Mouse (Mus musculus) forebrain, embryonic 11.5 days (tissue): Measurements from ENCODE around the gene Adamts4. TPM values are rescaled to one million over a fixed set of nuclear protein-coding genes. Genes with fewer than 3 reads are reported as not detected.
"Not testable (repeated sequence)": the region's sequence is repeated elsewhere in the genome, so short reads cannot be mapped to it uniquely, and the experiment has no call there.

Experiments used
- ATAC-seq: fragments of 200-750 bp; cut with Nextera tagmentation; replicated peaks from 2 replicates; pipeline ENCODE4 v1.8.0; 2017; ENCODE audit warnings: moderate TSS enrichment; ENCODE audit not compliant: low FRiP score
- DNase-seq: peaks from one replicate; pipeline ENCODE4 v3.0.0-alpha.2; 2017; ENCODE audit warnings: low spot score
- H3K27ac ChIP-seq: fragments of 300-500 bp; sonication (generic); 2 replicates; pipeline ENCODE4 v1.5.1; 2014; ENCODE audit warnings: low read depth, low read length
- H3K27me3 ChIP-seq: fragments of 300-500 bp; sonication (generic); 2 replicates; pipeline ENCODE4 v1.6.1; 2014; ENCODE audit warnings: mild to moderate bottlenecking, low read length, mixed read lengths; ENCODE audit not compliant: control insufficient read depth, insufficient read depth
- H3K36me3 ChIP-seq: fragments of 300-500 bp; sonication (generic); 2 replicates; pipeline ENCODE4 v1.6.1; 2014; ENCODE audit warnings: mild to moderate bottlenecking, low read length, moderate library complexity, mixed read lengths; ENCODE audit not compliant: control insufficient read depth, insufficient read depth
- H3K4me1 ChIP-seq: fragments of 300-500 bp; sonication (generic); replicated peaks from 2 replicates; pipeline ENCODE4 v1.6.1; 2014; ENCODE audit warnings: low read length, mixed read lengths; ENCODE audit not compliant: control insufficient read depth, insufficient read depth
- H3K4me2 ChIP-seq: fragments of 300-500 bp; sonication (generic); 2 replicates; pipeline ENCODE4 v1.6.1; 2014; ENCODE audit warnings: low read depth, mild to moderate bottlenecking, low read length, moderate library complexity, mixed read lengths; ENCODE audit not compliant: severe bottlenecking
- H3K4me3 ChIP-seq: fragments of 300-500 bp; sonication (generic); 2 replicates; pipeline ENCODE4 v1.5.1; 2014; ENCODE audit warnings: low read depth, low read length
- H3K9ac ChIP-seq: fragments of 300-500 bp; sonication (generic); 2 replicates; pipeline ENCODE4 v1.6.1; 2014; ENCODE audit warnings: low read length
- H3K9me3 ChIP-seq: fragments of 300-500 bp; sonication (generic); 2 replicates; pipeline ENCODE4 v1.6.1; 2016; ENCODE audit warnings: low read length, mixed read lengths; ENCODE audit not compliant: control insufficient read depth
- WGBS: fragments of 180-500 bp; shearing (Covaris S2); extraction: QIAGEN DNeasy Blood & Tissue Kit; methylation state at CpG from one replicate; pipeline ENCODE4 v1.1.7; 2014; 5-methylcytosine and 5-hydroxymethylcytosine counted together
- polyA plus RNA-seq: library from polyadenylated mRNA; unstranded; fragments of >200 nt; fragmentation: Nextera tagmentation; extraction: Ambion mirVana; gene quantifications from 2 replicates; pipeline ENCODE4 v1.2.1, GENCODE M21; 2014

Gene Adamts4
- polyA plus RNA-seq, 1 experiment from 2014 or later: 7.1 TPM

GRCm38 (mm10) chr1:171287136-171288081 lies 37.2 kb downstream of the Adamts4 start, which contains the start of gene Usp21:
TSS of gene Usp21 (minus strand) at chr1:171287991.
- H3K9me3 ChIP-seq: no peaks in the 10 kb centered on the region
- H3K27ac ChIP-seq: peak within 1 kb of the TSS; percentile 90
- H3K27me3 ChIP-seq: no peaks in the 10 kb centered on the region
- ATAC-seq: peak; percentile 95
- under 1% methylated on average over 49 of the region's 49 CpGs for WGBS
- peak within 1 kb of the TSS; percentile 96 for H3K9ac ChIP-seq
- H3K4me1 ChIP-seq: no peaks in the 10 kb centered on the region; the same call in 1 of the 2 replicates
- peak; percentile 95 for DNase-seq
- peaks cover 3% of the 10 kb centered on the region; the same call in 1 of the 2 replicates for H3K36me3 ChIP-seq
- peak within 1 kb of the TSS; percentile 75 for H3K4me3 ChIP-seq
- peak within 1 kb of the TSS; percentile 70 for H3K4me2 ChIP-seq

- 66% methylated on average over 4 of the region's 4 CpGs for WGBS
- peaks cover 3% of the 10 kb centered on the region; the same call in 1 of the 2 replicates for H3K36me3 ChIP-seq
- H3K27me3 ChIP-seq: no peaks in the 10 kb centered on the region
- peak overlapping the region; percentile 70; the same call in 1 of the 2 replicates for H3K4me2 ChIP-seq
- no peak overlapping the region; the same call in 1 of the 2 replicates for H3K4me3 ChIP-seq
- DNase-seq (no peak), ATAC-seq (no peak)
- no peak overlapping the region; the same call in 1 of the 2 replicates for H3K27ac ChIP-seq
- peak overlapping the region; percentile 37 for H3K9ac ChIP-seq
- peaks cover 2% of the 10 kb centered on the region for H3K4me1 ChIP-seq
- no peaks in the 10 kb centered on the region for H3K9me3 ChIP-seq
Measured at GRCm38 (mm10) chr1:171288328-171288727, 38.1 kb downstream of the Adamts4 start.

GRCm38 (mm10) chr1:171293351-171293750 lies 43.1 kb downstream of the Adamts4 start:
- Histone ChIP-seq H3K4me1 (peaks cover 8% of the 10 kb centered on the region), H3K9ac (no peak overlapping the region), H3K9me3 (no peaks in the 10 kb centered on the region), H3K27me3 (peaks cover 3% of the 10 kb centered on the region; the same call in 1 of the 2 replicates), H3K36me3 (no peaks in the 10 kb centered on the region), H3K4me2 (peak overlapping the region; percentile 53), H3K27ac (no peak overlapping the region), H3K4me3 (peak overlapping the region; percentile 72; the same call in 1 of the 2 replicates)
- DNase-seq: no peak
- WGBS: 90% methylated on average over 3 of the region's 3 CpGs
- no peak for ATAC-seq

- peaks cover 8% of the 10 kb centered on the region for H3K4me1 ChIP-seq
- H3K27ac ChIP-seq: peak overlapping the region; percentile 88; the same call in 1 of the 2 replicates
- no peaks in the 10 kb centered on the region for H3K36me3 ChIP-seq
- peak overlapping the region; percentile 72 for H3K4me3 ChIP-seq
- WGBS: 58% methylated on average over 5 of the region's 5 CpGs
- no peak for ATAC-seq
- H3K9me3 ChIP-seq: no peaks in the 10 kb centered on the region
- DNase-seq: no peak
- peak overlapping the region; percentile 53 for H3K4me2 ChIP-seq
- peaks cover 3% of the 10 kb centered on the region; the same call in 1 of the 2 replicates for H3K27me3 ChIP-seq
- H3K9ac ChIP-seq: peak overlapping the region; percentile 94
Measured at GRCm38 (mm10) chr1:171293906-171294297, 43.7 kb downstream of the Adamts4 start.

- WGBS: under 1% methylated on average over 42 of the region's 42 CpGs
- Histone ChIP-seq H3K4me1 (peaks cover 8% of the 10 kb centered on the region), H3K36me3 (no peaks in the 10 kb centered on the region), H3K4me3 (peak within 1 kb of the TSS; percentile 72), H3K27me3 (peaks cover 3% of the 10 kb centered on the region; the same call in 1 of the 2 replicates), H3K4me2 (peak within 1 kb of the TSS; percentile 53), H3K9ac (peak within 1 kb of the TSS; percentile 94), H3K27ac (peak within 1 kb of the TSS; percentile 88), H3K9me3 (no peaks in the 10 kb centered on the region)
- ATAC-seq: peak; percentile 80
- DNase-seq: peak; percentile 84
Measured at GRCm38 (mm10) chr1:171294298-171295062, 44.3 kb downstream of the Adamts4 start, which contains the start of gene Ufc1. TSS of gene Ufc1 (minus strand) at chr1:171295024.

GRCm38 (mm10) chr1:171295063-171295402 lies 44.8 kb downstream of the Adamts4 start:
- Histone ChIP-seq H3K36me3 (no peaks in the 10 kb centered on the region), H3K4me2 (peak overlapping the region; percentile 53), H3K27me3 (peaks cover 3% of the 10 kb centered on the region; the same call in 1 of the 2 replicates), H3K9ac (peak overlapping the region; percentile 94), H3K9me3 (no peaks in the 10 kb centered on the region), H3K4me3 (peak overlapping the region; percentile 72), H3K4me1 (peaks cover 8% of the 10 kb centered on the region), H3K27ac (peak overlapping the region; percentile 88; the same call in 1 of the 2 replicates)
- peak; percentile 32 for ATAC-seq
- 18% methylated on average over 3 of the region's 3 CpGs for WGBS
- no peak for DNase-seq

GRCm38 (mm10) chr1:171298226-171298625 lies 48.0 kb downstream of the Adamts4 start:
- no peaks in the 10 kb centered on the region for H3K36me3 ChIP-seq
- DNase-seq (no peak), ATAC-seq (no peak)
- peaks cover 3% of the 10 kb centered on the region; the same call in 1 of the 2 replicates for H3K27me3 ChIP-seq
- no peak overlapping the region for H3K27ac ChIP-seq
- no peak overlapping the region for H3K9ac ChIP-seq
- 66% methylated on average over 3 of the region's 3 CpGs for WGBS
- no peak overlapping the region for H3K4me3 ChIP-seq
- H3K4me1 ChIP-seq: peaks cover 7% of the 10 kb centered on the region
- H3K4me2 ChIP-seq: no peak overlapping the region
- H3K9me3 ChIP-seq: no peaks in the 10 kb centered on the region

- WGBS: 74% methylated on average over 5 of the region's 5 CpGs
- not testable (repeated sequence) for H3K27ac ChIP-seq, H3K27me3 ChIP-seq, H3K36me3 ChIP-seq, H3K9ac ChIP-seq, DNase-seq, H3K9me3 ChIP-seq, ATAC-seq, H3K4me3 ChIP-seq, H3K4me1 ChIP-seq, H3K4me2 ChIP-seq
Measured at GRCm38 (mm10) chr1:171306157-171306556, 55.9 kb downstream of the Adamts4 start.
